Mouse (Mus musculus) spleen, adult 2 months (tissue): ENCODE data around the gene Kif11.

ENCODE experiments used
- CTCF ChIP-seq: fragments of 200-500 bp; IDR thresholded peaks from 2 replicates; pipeline ENCODE4 v1.5.1; 2011; ENCODE audit warnings: mild to moderate bottlenecking, inconsistent platforms; ENCODE audit not compliant: insufficient read depth, insufficient read length, insufficient replicate concordance; ENCODE audit errors: extremely low read depth
- POLR2A ChIP-seq: fragments of 200-500 bp; IDR thresholded peaks from 2 replicates; pipeline ENCODE4 v1.6.1; 2011; ENCODE audit warnings: low read depth, low read length, inconsistent platforms

- no peak for TF ChIP-seq POLR2A
- TF ChIP-seq CTCF: no peak
These were observed 61.0 kb downstream of the Kif11 start for GRCm38 (mm10) chr19:37437289-37437606.
